Mouse (Mus musculus): ENCODE measurements at regions not wholly inside any gene's neighbourhood (a gene's known extent, or its start where the extent isn't known, plus 50 kb on each side); places are given as distances from the start of the nearest gene placed in this dataset.

DNA sequence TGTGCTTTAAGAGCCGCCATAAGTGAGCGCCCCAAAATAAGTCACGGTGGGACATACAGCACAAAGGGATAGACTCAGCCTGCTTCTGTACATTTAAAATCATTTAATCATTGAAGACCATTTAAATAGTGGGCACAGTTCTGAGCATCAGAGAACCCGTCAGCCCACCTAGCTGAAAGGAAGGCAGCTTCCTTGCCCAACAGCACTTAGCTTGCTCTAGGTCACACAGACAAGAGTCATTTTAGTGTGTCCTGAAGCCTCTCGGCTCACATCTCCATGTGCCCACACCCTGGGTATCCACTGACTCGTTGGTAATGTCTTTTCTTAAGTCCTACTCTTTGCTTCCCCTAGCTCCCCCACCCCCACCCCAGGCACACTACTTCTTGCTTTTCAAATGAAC lies 59.7 kb upstream of the Sestd1 start:
- no peak overlapping the region for H3K4me2 ChIP-seq (ENCODE audit: low read length)
- H3K4me1 ChIP-seq (ENCODE audit: control insufficient read depth in 2 of 2, insufficient read depth in 2 of 2, low read length in 2 of 2): peaks cover 0 to 5% of the 10 kb centered on the region in 2 experiments; a peak in 2 of 4 replicates
- no peak overlapping the region for H3K4me3 ChIP-seq (ENCODE audit: control insufficient read depth in 1 of 2, insufficient read depth in 1 of 2, low read depth in 1 of 2, low read length in 2 of 2)
- WGBS: 80% methylated on average over 6 of the region's 6 CpGs
- peaks cover 4% of the 10 kb centered on the region; the same call in 1 of the 2 replicates for H3K9me3 ChIP-seq (ENCODE audit: control insufficient read depth, low read length)
- no peaks in the 10 kb centered on the region for H3K36me3 ChIP-seq (ENCODE audit: control insufficient read depth, insufficient read depth, low read length)
- no peak overlapping the region for H3K27ac ChIP-seq (replicated peaks in 1 of 2; ENCODE audit: control insufficient read depth in 1 of 2, insufficient read depth in 1 of 2, low read depth in 2 of 2, low read length in 2 of 2)
- no peak for ATAC-seq (ENCODE audit: insufficient number of reproducible peaks, insufficient read depth, low FRiP score, low read depth)
- no peak overlapping the region for H3K9ac ChIP-seq (ENCODE audit: low read length)
- no peaks in the 10 kb centered on the region for H3K27me3 ChIP-seq (ENCODE audit: control insufficient read depth, insufficient read depth, low read length)

DNA sequence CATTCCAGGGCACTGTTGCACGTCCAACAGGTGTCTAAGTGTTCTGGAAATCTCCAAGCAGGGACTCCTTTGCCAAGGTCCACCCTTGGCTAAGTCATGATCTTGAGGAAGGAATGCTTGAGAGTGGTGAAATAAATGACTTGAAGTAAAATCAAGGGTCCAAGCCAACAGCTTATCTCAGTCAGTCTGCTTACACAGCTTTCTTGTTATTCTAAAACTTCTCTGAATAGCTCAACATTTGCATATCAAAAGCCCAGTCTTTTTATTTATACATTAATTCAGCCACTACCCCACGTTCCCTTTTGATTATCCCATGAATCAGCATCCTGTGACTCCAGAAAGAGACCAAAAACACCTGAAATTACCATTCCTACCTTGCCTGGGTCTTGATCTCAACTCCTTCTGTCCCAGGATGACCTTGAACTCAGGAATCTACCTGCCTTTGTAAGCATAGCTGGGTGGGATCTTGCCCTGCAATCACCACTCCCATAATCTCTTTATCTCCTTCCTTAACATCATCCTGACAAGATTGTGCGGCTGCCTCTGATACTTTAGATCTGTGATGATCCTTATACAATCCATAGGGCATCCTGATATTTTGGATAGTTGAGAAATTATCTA lies 57.5 kb upstream of the Sestd1 start:
- Histone ChIP-seq H3K36me3 (ENCODE audit: control insufficient read depth, insufficient read depth, low read length) (no peaks in the 10 kb centered on the region), H3K27ac (replicated peaks in 1 of 2; ENCODE audit: control insufficient read depth in 1 of 2, insufficient read depth in 1 of 2, low read depth in 2 of 2, low read length in 2 of 2) (no peak overlapping the region), H3K4me1 (ENCODE audit: control insufficient read depth in 2 of 2, insufficient read depth in 2 of 2, low read length in 2 of 2) (peaks cover 0 to 4% of the 10 kb centered on the region in 2 experiments; a peak in 1 of 4 replicates), H3K27me3 (ENCODE audit: control insufficient read depth, insufficient read depth, low read length) (no peaks in the 10 kb centered on the region), H3K4me3 (ENCODE audit: control insufficient read depth in 1 of 2, insufficient read depth in 1 of 2, low read depth in 1 of 2, low read length in 2 of 2) (no peak overlapping the region), H3K9me3 (ENCODE audit: control insufficient read depth, low read length) (peaks cover 4% of the 10 kb centered on the region; the same call in 1 of the 2 replicates), H3K9ac (ENCODE audit: low read length) (no peak overlapping the region), H3K4me2 (ENCODE audit: low read length) (no peak overlapping the region)
- ATAC-seq (ENCODE audit: insufficient number of reproducible peaks, insufficient read depth, low FRiP score, low read depth): no peak
- 79% methylated on average over 3 of the region's 3 CpGs for WGBS

DNA sequence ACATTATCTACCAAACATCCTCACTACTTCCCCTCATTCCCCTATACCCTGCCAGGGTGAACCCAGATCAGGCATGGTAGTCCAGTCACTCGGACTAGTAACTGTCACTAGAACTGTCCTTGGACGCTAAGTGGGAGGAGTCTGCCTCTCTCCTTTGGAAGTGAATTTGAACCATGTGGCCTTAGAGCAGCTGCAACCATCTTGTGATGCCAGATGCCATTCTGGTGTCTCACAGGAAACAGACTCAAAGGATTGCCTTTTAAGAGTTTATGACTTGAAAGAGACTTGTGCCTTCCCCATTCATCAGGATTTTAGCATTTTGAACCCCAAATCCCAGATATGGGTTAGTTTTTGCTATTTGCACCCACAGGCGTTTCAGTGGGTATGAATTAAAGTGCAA lies 56.9 kb upstream of the Sestd1 start:
- Histone ChIP-seq H3K27me3 (ENCODE audit: control insufficient read depth, insufficient read depth, low read length) (no peaks in the 10 kb centered on the region), H3K4me1 (ENCODE audit: control insufficient read depth in 2 of 2, insufficient read depth in 2 of 2, low read length in 2 of 2) (no peaks in the 10 kb centered on the region; a peak in 1 of 4 replicates), H3K4me2 (ENCODE audit: low read length) (no peak overlapping the region), H3K36me3 (ENCODE audit: control insufficient read depth, insufficient read depth, low read length) (no peaks in the 10 kb centered on the region), H3K4me3 (ENCODE audit: control insufficient read depth in 1 of 2, insufficient read depth in 1 of 2, low read depth in 1 of 2, low read length in 2 of 2) (no peak overlapping the region), H3K27ac (replicated peaks in 1 of 2; ENCODE audit: control insufficient read depth in 1 of 2, insufficient read depth in 1 of 2, low read depth in 2 of 2, low read length in 2 of 2) (no peak overlapping the region), H3K9ac (ENCODE audit: low read length) (no peak overlapping the region), H3K9me3 (ENCODE audit: control insufficient read depth, low read length) (peaks cover 4% of the 10 kb centered on the region; the same call in 1 of the 2 replicates)
- ATAC-seq (ENCODE audit: insufficient number of reproducible peaks, insufficient read depth, low FRiP score, low read depth): no peak
- WGBS: 70% methylated on average over 3 of the region's 3 CpGs

DNA sequence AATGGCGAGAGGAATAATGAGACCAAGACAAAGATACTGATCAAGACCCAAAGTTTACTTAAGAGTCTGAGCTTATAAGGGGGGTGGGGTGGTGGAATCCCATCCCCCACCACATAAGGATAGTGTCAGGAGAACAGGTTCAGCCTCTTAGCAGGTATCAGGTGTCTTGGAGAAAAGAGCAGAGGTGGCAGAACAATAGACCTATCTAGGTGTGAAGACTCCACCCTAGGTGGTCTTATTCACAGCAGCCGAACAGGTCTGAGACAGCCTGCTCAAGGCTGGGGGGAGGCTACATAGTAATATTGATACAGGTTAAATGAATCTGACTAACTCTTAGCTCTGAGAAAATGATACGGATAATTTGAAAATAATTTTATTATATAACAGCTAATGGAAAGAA lies 56.4 kb upstream of the Sestd1 start:
- no peak for ATAC-seq (ENCODE audit: insufficient number of reproducible peaks, insufficient read depth, low FRiP score, low read depth)
- no peak overlapping the region for H3K4me2 ChIP-seq (ENCODE audit: low read length)
- H3K9ac ChIP-seq (ENCODE audit: low read length): no peak overlapping the region
- H3K9me3 ChIP-seq (ENCODE audit: control insufficient read depth, low read length): peaks cover 4% of the 10 kb centered on the region; the same call in 1 of the 2 replicates
- H3K36me3 ChIP-seq (ENCODE audit: control insufficient read depth, insufficient read depth, low read length): no peaks in the 10 kb centered on the region
- H3K27ac ChIP-seq (replicated peaks in 1 of 2; ENCODE audit: control insufficient read depth in 1 of 2, insufficient read depth in 1 of 2, low read depth in 2 of 2, low read length in 2 of 2): no peak overlapping the region
- 72% methylated on average over 3 of the region's 3 CpGs for WGBS
- H3K4me3 ChIP-seq (ENCODE audit: control insufficient read depth in 1 of 2, insufficient read depth in 1 of 2, low read depth in 1 of 2, low read length in 2 of 2): no peak overlapping the region
- H3K4me1 ChIP-seq (ENCODE audit: control insufficient read depth in 2 of 2, insufficient read depth in 2 of 2, low read length in 2 of 2): no peaks in the 10 kb centered on the region; a peak in 1 of 4 replicates
- no peaks in the 10 kb centered on the region for H3K27me3 ChIP-seq (ENCODE audit: control insufficient read depth, insufficient read depth, low read length)

DNA sequence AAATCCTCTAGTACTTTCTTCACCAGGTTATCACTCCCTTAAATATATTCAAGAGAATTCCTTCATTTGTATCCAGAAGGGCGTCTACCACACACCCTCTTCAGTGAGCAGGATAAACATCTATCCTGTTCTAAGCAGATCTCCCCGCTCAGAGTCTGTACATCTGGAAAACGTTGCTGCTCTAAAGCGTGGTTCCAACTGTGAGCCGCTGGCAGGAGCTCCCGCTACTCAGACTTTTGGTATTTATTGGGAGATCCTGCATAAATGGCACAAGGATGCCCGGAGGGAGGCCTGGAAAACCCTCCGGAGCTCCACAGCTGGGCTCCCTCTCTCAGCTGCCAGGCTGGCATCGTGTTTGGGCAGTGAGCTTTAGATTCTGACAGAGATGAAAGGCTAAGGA lies 54.3 kb upstream of the Sestd1 start:
- H3K4me1 ChIP-seq (ENCODE audit: control insufficient read depth in 2 of 2, insufficient read depth in 2 of 2, low read length in 2 of 2): no peaks in the 10 kb centered on the region
- H3K36me3 ChIP-seq (ENCODE audit: control insufficient read depth, insufficient read depth, low read length): no peaks in the 10 kb centered on the region
- WGBS: 80% methylated on average over 9 of the region's 9 CpGs
- peaks cover 4% of the 10 kb centered on the region; the same call in 1 of the 2 replicates for H3K9me3 ChIP-seq (ENCODE audit: control insufficient read depth, low read length)
- ATAC-seq (ENCODE audit: insufficient number of reproducible peaks, insufficient read depth, low FRiP score, low read depth): no peak
- H3K27ac ChIP-seq (replicated peaks in 1 of 2; ENCODE audit: control insufficient read depth in 1 of 2, insufficient read depth in 1 of 2, low read depth in 2 of 2, low read length in 2 of 2): no peak overlapping the region
- H3K9ac ChIP-seq (ENCODE audit: low read length): no peak overlapping the region
- H3K4me3 ChIP-seq (ENCODE audit: control insufficient read depth in 1 of 2, insufficient read depth in 1 of 2, low read depth in 1 of 2, low read length in 2 of 2): no peak overlapping the region
- H3K27me3 ChIP-seq (ENCODE audit: control insufficient read depth, insufficient read depth, low read length): no peaks in the 10 kb centered on the region
- no peak overlapping the region for H3K4me2 ChIP-seq (ENCODE audit: low read length)

DNA sequence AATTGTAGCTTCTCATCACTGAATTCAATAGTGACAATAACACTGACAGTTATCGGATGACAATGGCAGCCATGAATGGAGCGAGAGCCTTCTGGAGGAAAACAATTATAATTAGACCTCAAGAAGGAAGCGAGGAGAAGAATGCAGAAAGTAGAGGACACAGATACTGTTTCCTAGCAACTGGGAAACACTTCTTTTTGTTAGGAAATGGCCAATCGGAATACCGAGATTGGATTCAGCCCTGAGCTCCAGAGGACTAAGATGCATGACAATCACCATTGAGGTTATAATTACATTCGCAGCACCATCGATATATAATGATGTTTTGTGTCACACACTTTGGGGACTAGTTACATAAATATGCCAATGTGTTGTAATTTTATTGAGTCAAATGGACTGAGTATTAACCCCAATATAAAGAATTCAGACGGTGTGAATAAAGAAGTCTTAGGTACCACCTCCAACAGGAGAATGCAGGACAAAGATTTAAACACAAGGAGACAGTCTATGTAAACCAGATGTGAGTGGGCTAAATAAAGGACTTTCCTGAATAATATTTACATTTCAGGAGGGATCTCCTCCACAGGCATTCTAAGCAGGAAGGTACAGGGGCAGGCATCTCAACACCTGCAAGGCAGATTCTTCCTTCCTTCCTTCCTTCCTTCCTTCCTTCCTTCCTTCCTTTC lies 53.1 kb upstream of the Sestd1 start:
- no peak for ATAC-seq (ENCODE audit: insufficient number of reproducible peaks, insufficient read depth, low FRiP score, low read depth)
- Histone ChIP-seq H3K9me3 (ENCODE audit: control insufficient read depth, low read length) (peaks cover 4% of the 10 kb centered on the region; the same call in 1 of the 2 replicates), H3K9ac (ENCODE audit: low read length) (no peak overlapping the region), H3K4me3 (ENCODE audit: control insufficient read depth in 1 of 2, insufficient read depth in 1 of 2, low read depth in 1 of 2, low read length in 2 of 2) (no peak overlapping the region), H3K4me2 (ENCODE audit: low read length) (no peak overlapping the region), H3K27me3 (ENCODE audit: control insufficient read depth, insufficient read depth, low read length) (no peaks in the 10 kb centered on the region), H3K4me1 (ENCODE audit: control insufficient read depth in 2 of 2, insufficient read depth in 2 of 2, low read length in 2 of 2) (no peaks in the 10 kb centered on the region), H3K36me3 (ENCODE audit: control insufficient read depth, insufficient read depth, low read length) (no peaks in the 10 kb centered on the region), H3K27ac (replicated peaks in 1 of 2; ENCODE audit: control insufficient read depth in 1 of 2, insufficient read depth in 1 of 2, low read depth in 2 of 2, low read length in 2 of 2) (no peak overlapping the region)
- 46% methylated on average over 8 of the region's 8 CpGs for WGBS
